Mouse (Mus musculus): ENCODE results near the gene Fanca.

The Fanca gene

GRCm38 (mm10) chr8:123318467-123318911 lies at the start of gene Fanca:
Gene Fanca, minus strand, starts transcription at chr8:123318576.
- peak; percentile 96 for DNase-seq (ENCODE audit: low read depth, low spot score)

- peak; percentile 67 for DNase-seq (ENCODE audit: low read depth, low spot score)
Observed at GRCm38 (mm10) chr8:123361082-123361739, 42.8 kb upstream of the Fanca start.

GRCm38 (mm10) chr8:123353216-123353615 lies 34.8 kb upstream of the Fanca start:
- DNase-seq (ENCODE audit: low read depth, low spot score): no peak

GRCm38 (mm10) chr8:123352786-123353185 lies 34.4 kb upstream of the Fanca start:
- DNase-seq (ENCODE audit: low read depth, low spot score): no peak

GRCm38 (mm10) chr8:123352118-123352517 lies 33.7 kb upstream of the Fanca start:
- no peak for DNase-seq (ENCODE audit: low read depth, low spot score)

- DNase-seq (ENCODE audit: low read depth, low spot score): no peak
Observed at GRCm38 (mm10) chr8:123349073-123349472, 30.7 kb upstream of the Fanca start.

GRCm38 (mm10) chr8:123348237-123348843 lies 30.0 kb upstream of the Fanca start:
- no peak for DNase-seq (ENCODE audit: low read depth, low spot score)

GRCm38 (mm10) chr8:123347293-123347692 lies 28.9 kb upstream of the Fanca start:
- no peak for DNase-seq (ENCODE audit: low read depth, low spot score)

- DNase-seq (ENCODE audit: low read depth, low spot score): no peak
Observed at GRCm38 (mm10) chr8:123345856-123346255, 27.5 kb upstream of the Fanca start.

- no peak for DNase-seq (ENCODE audit: low read depth, low spot score)
Observed at GRCm38 (mm10) chr8:123345135-123345534, 26.8 kb upstream of the Fanca start.

GRCm38 (mm10) chr8:123343422-123343821 lies 25.0 kb upstream of the Fanca start:
- no peak for DNase-seq (ENCODE audit: low read depth, low spot score)

- DNase-seq (ENCODE audit: low read depth, low spot score): no peak
Observed at GRCm38 (mm10) chr8:123342911-123343310, 24.5 kb upstream of the Fanca start.

GRCm38 (mm10) chr8:123342253-123342652 lies 23.9 kb upstream of the Fanca start:
- no peak for DNase-seq (ENCODE audit: low read depth, low spot score)

- peak; percentile 46 for DNase-seq (ENCODE audit: low read depth, low spot score)
Observed at GRCm38 (mm10) chr8:123341040-123342015, 23.0 kb upstream of the Fanca start.

- DNase-seq (ENCODE audit: low read depth, low spot score): no peak
Observed at GRCm38 (mm10) chr8:123340071-123340470, 21.7 kb upstream of the Fanca start.

- DNase-seq (ENCODE audit: low read depth, low spot score): no peak
Observed at GRCm38 (mm10) chr8:123337475-123337874, 19.1 kb upstream of the Fanca start.

- no peak for DNase-seq (ENCODE audit: low read depth, low spot score)
Observed at GRCm38 (mm10) chr8:123334467-123334866, 16.1 kb upstream of the Fanca start.

- no peak for DNase-seq (ENCODE audit: low read depth, low spot score)
Observed at GRCm38 (mm10) chr8:123333864-123334263, 15.5 kb upstream of the Fanca start.

GRCm38 (mm10) chr8:123333091-123333587 lies 14.8 kb upstream of the Fanca start:
- no peak for DNase-seq (ENCODE audit: low read depth, low spot score)

GRCm38 (mm10) chr8:123332262-123333090 lies 14.1 kb upstream of the Fanca start, which contains the start of gene Spire2:
Gene Spire2, plus strand, starts transcription at chr8:123332713.
- DNase-seq (ENCODE audit: low read depth, low spot score): peak; percentile 85

GRCm38 (mm10) chr8:123331810-123332209 lies 13.4 kb upstream of the Fanca start:
- DNase-seq (ENCODE audit: low read depth, low spot score): no peak

All from CD4-positive helper T cell, adult 2 months (primary cell).